Mouse (Mus musculus) MEL (cell line): ENCODE results near the gene Hk2. TPM values are rescaled to one million over a fixed set of nuclear protein-coding genes. Genes with fewer than 3 reads are reported as not detected.

ENCODE experiments used
- DNase-seq: peaks from one replicate; pipeline ENCODE4 v3.0.0; 2011; ENCODE audit warnings: low read depth, low spot score
- H3K27ac ChIP-seq: 2 replicates; pipeline ENCODE4 v1.5.1; 2012; ENCODE audit warnings: low read depth, mild to moderate bottlenecking, control low read depth, low read length, moderate library complexity; ENCODE audit not compliant: control insufficient read depth
- H3K27me3 ChIP-seq, 2 experiments: fragments of 150-350 bp in 1 of 2; sonication (generic) in 1 of 2; 2 replicates each; pipeline ENCODE4 v1.6.1; 2012; ENCODE audit warnings: low read length in 2 of 2, mild to moderate bottlenecking in 2 of 2, improper control_type of control experiment in 1 of 2, moderate library complexity in 1 of 2; ENCODE audit not compliant: insufficient read depth in 2 of 2, control insufficient read depth in 1 of 2
- H3K36me3 ChIP-seq, 2 experiments: 2 replicates each; pipeline ENCODE4 v1.6.1; 2012 to 2014; ENCODE audit warnings: low read length in 2 of 2, improper control_type of control experiment in 1 of 2, inconsistent platforms in 1 of 2, mild to moderate bottlenecking in 1 of 2; ENCODE audit not compliant: insufficient read depth in 2 of 2, control insufficient read depth in 1 of 2
- H3K4me1 ChIP-seq, 2 experiments: fragments of 150-350 bp in 1 of 2; sonication (generic) in 1 of 2; 2 replicates each; pipeline ENCODE4 v1.6.1; 2012; ENCODE audit warnings: low read length in 2 of 2, improper control_type of control experiment in 1 of 2, mild to moderate bottlenecking in 1 of 2; ENCODE audit not compliant: insufficient read depth in 2 of 2, control insufficient read depth in 1 of 2
- H3K4me3 ChIP-seq, 2 experiments: fragments of 150-350 bp in 1 of 2; sonication (generic) in 1 of 2; 2 replicates each; pipeline ENCODE4 v1.5.1; 2012; ENCODE audit warnings: low read depth in 2 of 2, low read length in 2 of 2, mild to moderate bottlenecking in 2 of 2, moderate library complexity in 2 of 2, control low read depth in 1 of 2, improper control_type of control experiment in 1 of 2; ENCODE audit not compliant: control insufficient read depth in 1 of 2, insufficient read depth in 1 of 2
- H3K79me2 ChIP-seq: 2 replicates; pipeline ENCODE4 v1.6.1; 2012; ENCODE audit warnings: mild to moderate bottlenecking, low read length, moderate library complexity; ENCODE audit not compliant: control insufficient read depth, poor library complexity, insufficient read depth
- H3K9ac ChIP-seq: 2 replicates; pipeline ENCODE4 v1.6.1; 2012; ENCODE audit warnings: low read depth, mild to moderate bottlenecking, control low read depth, low read length, moderate library complexity; ENCODE audit not compliant: control insufficient read depth, poor library complexity, severe bottlenecking
- H3K9me3 ChIP-seq: fragments of 150-350 bp; sonication (generic); replicated peaks from 2 replicates; pipeline ENCODE4 v1.6.1; 2012; ENCODE audit warnings: mild to moderate bottlenecking, low read length, improper control_type of control experiment, moderate library complexity; ENCODE audit not compliant: insufficient read depth
- CHD2 ChIP-seq: IDR thresholded peaks from 2 replicates; pipeline ENCODE4 v1.6.1; 2011; ENCODE audit warnings: low read length, improper control_type of control experiment
- CTCF ChIP-seq, 3 experiments: IDR thresholded peaks in 2 of 3; conservative IDR thresholded peaks in 1 of 3; 2 replicates each; pipeline ENCODE4 v1.5.1; 2011 to 2012; ENCODE audit warnings: low read length in 3 of 3, low read depth in 2 of 3, mild to moderate bottlenecking in 2 of 3, improper control_type of control experiment in 1 of 3, inconsistent platforms in 1 of 3, mixed read lengths in 1 of 3, moderate library complexity in 1 of 3; ENCODE audit not compliant: control insufficient read depth in 1 of 3, insufficient read depth in 1 of 3, poor library complexity in 1 of 3, severe bottlenecking in 1 of 3
- E2F4 ChIP-seq: IDR thresholded peaks from 2 replicates; pipeline ENCODE4 v1.6.1; 2011; ENCODE audit warnings: low read depth, low read length, improper control_type of control experiment, borderline replicate concordance
- EP300 ChIP-seq, 2 experiments: IDR thresholded peaks; 2 replicates each; pipeline ENCODE4 v1.6.1; 2011; ENCODE audit warnings: improper control_type of control experiment in 2 of 2, low read length in 2 of 2, low read depth in 1 of 2, mild to moderate bottlenecking in 1 of 2
- ETS1 ChIP-seq: IDR thresholded peaks from 2 replicates; pipeline ENCODE4 v1.6.1; 2012; ENCODE audit warnings: low read depth, mild to moderate bottlenecking, inconsistent platforms, low read length, improper control_type of control experiment, moderate library complexity
- GATA1 ChIP-seq: IDR thresholded peaks from 2 replicates; pipeline ENCODE4 v1.6.1; 2011; ENCODE audit warnings: low read depth, low read length, improper control_type of control experiment
- KAT2A ChIP-seq: conservative IDR thresholded peaks from 2 replicates; pipeline ENCODE4 v1.6.1; 2012; ENCODE audit warnings: low read depth, low read length, improper control_type of control experiment, inconsistent platforms
- MAFK ChIP-seq: IDR thresholded peaks from 2 replicates; pipeline ENCODE4 v1.6.1; 2011; ENCODE audit warnings: low read depth, mild to moderate bottlenecking, low read length, improper control_type of control experiment, borderline replicate concordance
- MAX ChIP-seq: IDR thresholded peaks from 2 replicates; pipeline ENCODE4 v1.6.1; 2011; ENCODE audit warnings: low read length, improper control_type of control experiment
- MEF2A ChIP-seq: IDR thresholded peaks from 2 replicates; pipeline ENCODE4 v1.6.1; 2014; ENCODE audit warnings: low read depth, mild to moderate bottlenecking, inconsistent platforms, low read length, improper control_type of control experiment; ENCODE audit not compliant: poor library complexity, insufficient replicate concordance, severe bottlenecking; ENCODE audit errors: extremely low read depth
- MXI1 ChIP-seq: IDR thresholded peaks from 2 replicates; pipeline ENCODE4 v1.6.1; 2011; ENCODE audit warnings: mild to moderate bottlenecking, low read depth, low read length, improper control_type of control experiment
- MYB ChIP-seq: IDR thresholded peaks from 2 replicates; pipeline ENCODE4 v1.6.1; 2011; ENCODE audit warnings: mild to moderate bottlenecking, low read depth, low read length, improper control_type of control experiment
- MYC ChIP-seq: IDR thresholded peaks from 2 replicates; pipeline ENCODE4 v1.6.1; 2011; ENCODE audit warnings: low read depth, mild to moderate bottlenecking, low read length, improper control_type of control experiment, moderate library complexity
- POLR2AphosphoS5 ChIP-seq: IDR thresholded peaks from 2 replicates; pipeline ENCODE4 v1.6.1; 2012; ENCODE audit warnings: low read depth, borderline replicate concordance, mild to moderate bottlenecking, inconsistent platforms, low read length, moderate library complexity, mixed read lengths
- RAD21 ChIP-seq: IDR thresholded peaks from 2 replicates; pipeline ENCODE4 v1.6.1; 2011; ENCODE audit warnings: mild to moderate bottlenecking, low read depth, low read length, improper control_type of control experiment
- ZNF384 ChIP-seq: IDR thresholded peaks from 2 replicates; pipeline ENCODE4 v1.6.1; 2012; ENCODE audit warnings: low read depth, mild to moderate bottlenecking, inconsistent platforms, low read length, improper control_type of control experiment
- polyA plus RNA-seq, 2 experiments: library from polyadenylated mRNA; stranded (reverse) in 1 of 2; unstranded in 1 of 2; fragments of >175 nt in 1 of 2; fragments of >200 nt in 1 of 2; gene quantifications; 2 replicates each; pipeline versions ENCODE4 v1.2.1 to v1.2.4; 2012; ENCODE audit warnings: low replicate concordance in 2 of 2, low read depth in 1 of 2; ENCODE audit not compliant: insufficient read length in 2 of 2, insufficient read depth in 1 of 2, missing spikeins in 1 of 2
- total RNA-seq: library from RNA; depleted of rRNA; stranded (reverse); fragments of 300-350 nt; gene quantifications from 2 replicates; pipeline ENCODE4 v1.2.3, GENCODE M21; 2012

Hk2 gene
- total and polyA plus RNA-seq, 3 experiments: 44.2 to 51.6 TPM; not detected in 1

- Histone ChIP-seq H3K4me3 (no peak overlapping the region), H3K79me2 (peaks cover 13% of the 10 kb centered on the region), H3K36me3 (peaks cover 13 to 17% of the 10 kb centered on the region in 2 experiments), H3K4me1 (peaks cover 13 to 31% of the 10 kb centered on the region in 2 experiments), H3K27me3 (no peaks in the 10 kb centered on the region), H3K9ac (no peak overlapping the region), H3K27ac (no peak overlapping the region), H3K9me3 (no peaks in the 10 kb centered on the region)
- TF ChIP-seq MXI1 (no peak), ETS1 (0 out of 2 replicates have a peak, but pooled peaks have one; percentile 31), CTCF (IDR thresholded peaks at IDR 0.05 in 2 of 3, conservative IDR thresholded peaks at IDR 0.05 in 1 of 3; ENCODE audit: control insufficient read depth in 1 of 3, insufficient read depth in 1 of 3, low read depth in 2 of 3, low read length in 3 of 3, poor library complexity in 1 of 3, severe bottlenecking in 1 of 3) (no peak), GATA1 (peak; percentile 47; the same call in 1 of the 2 replicates)
- DNase-seq: no peak
These were observed 17.4 kb downstream of the Hk2 start for GRCm38 (mm10) chr6:82756799-82757210.

GRCm38 (mm10) chr6:82756216-82756615 is 18.0 kb downstream of the Hk2 start:
- H3K79me2 ChIP-seq: peaks cover 8% of the 10 kb centered on the region
- peak overlapping the region; percentile 19; the same call in 1 of the 2 replicates for H3K27ac ChIP-seq
- H3K36me3 ChIP-seq: peaks cover 14% of the 10 kb centered on the region in 2 experiments
- no peak for TF ChIP-seq MYC
- TF ChIP-seq POLR2AphosphoS5: no peak
- TF ChIP-seq MYB: no peak
- TF ChIP-seq CTCF (IDR thresholded peaks at IDR 0.05 in 2 of 3, conservative IDR thresholded peaks at IDR 0.05 in 1 of 3; ENCODE audit: control insufficient read depth in 1 of 3, insufficient read depth in 1 of 3, low read depth in 2 of 3, low read length in 3 of 3, poor library complexity in 1 of 3, severe bottlenecking in 1 of 3): no peak
- TF ChIP-seq KAT2A: no peak
- no peak for TF ChIP-seq EP300 (IDR thresholded peaks at IDR 0.05; ENCODE audit: low read depth in 1 of 2, low read length in 2 of 2)
- TF ChIP-seq E2F4: no peak
- TF ChIP-seq MAFK: no peak
- TF ChIP-seq ZNF384: no peak
- no peak for TF ChIP-seq ETS1
- no peak for TF ChIP-seq RAD21
- no peak for TF ChIP-seq CHD2
- no peak for TF ChIP-seq MEF2A
- no peak for TF ChIP-seq MAX
- no peak overlapping the region for H3K4me3 ChIP-seq
- H3K9ac ChIP-seq: no peak overlapping the region
- H3K9me3 ChIP-seq: no peaks in the 10 kb centered on the region
- no peaks in the 10 kb centered on the region for H3K27me3 ChIP-seq
- H3K4me1 ChIP-seq: peaks cover 13 to 27% of the 10 kb centered on the region in 2 experiments
- DNase-seq: no peak
